Mouse (Mus musculus) layer of hippocampus, adult 11-12 months (tissue): ENCODE data around the gene Setx.
"Not testable (repeated sequence)": the region's sequence is repeated elsewhere in the genome, so short reads cannot be mapped to it uniquely, and the experiment has no call there.

Experiments
- DNase-seq: peaks from one replicate; pipeline ENCODE4 v3.0.0; 2022; ENCODE audit warnings: low spot score

Gene Setx

GRCm38 (mm10) chr2:29123907-29124569 is at the start of gene Setx:
Setx (plus strand) TSS chr2:29124181.
- DNase-seq = no peak

DNA sequence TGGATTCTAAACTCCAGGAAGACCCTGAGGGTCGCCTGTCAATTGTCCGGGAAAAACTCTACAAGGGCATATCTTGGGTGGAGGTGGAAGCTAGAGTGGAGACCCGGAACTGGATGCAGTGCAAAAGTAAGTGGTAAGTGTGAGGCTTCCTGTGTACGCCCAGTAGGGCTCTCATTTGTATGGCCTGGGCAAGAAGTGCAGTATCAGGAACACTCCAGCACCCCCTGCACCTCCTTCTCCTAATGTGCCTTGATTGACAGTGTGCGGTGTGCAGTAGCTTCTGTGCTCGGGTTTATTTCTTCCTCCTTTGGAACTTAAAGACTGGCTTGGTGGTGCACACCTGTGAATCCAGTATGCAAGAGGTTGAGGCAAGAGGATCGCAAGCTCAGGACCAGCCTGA is 49.3 kb upstream of the Setx start:
- no peak for DNase-seq

DNA sequence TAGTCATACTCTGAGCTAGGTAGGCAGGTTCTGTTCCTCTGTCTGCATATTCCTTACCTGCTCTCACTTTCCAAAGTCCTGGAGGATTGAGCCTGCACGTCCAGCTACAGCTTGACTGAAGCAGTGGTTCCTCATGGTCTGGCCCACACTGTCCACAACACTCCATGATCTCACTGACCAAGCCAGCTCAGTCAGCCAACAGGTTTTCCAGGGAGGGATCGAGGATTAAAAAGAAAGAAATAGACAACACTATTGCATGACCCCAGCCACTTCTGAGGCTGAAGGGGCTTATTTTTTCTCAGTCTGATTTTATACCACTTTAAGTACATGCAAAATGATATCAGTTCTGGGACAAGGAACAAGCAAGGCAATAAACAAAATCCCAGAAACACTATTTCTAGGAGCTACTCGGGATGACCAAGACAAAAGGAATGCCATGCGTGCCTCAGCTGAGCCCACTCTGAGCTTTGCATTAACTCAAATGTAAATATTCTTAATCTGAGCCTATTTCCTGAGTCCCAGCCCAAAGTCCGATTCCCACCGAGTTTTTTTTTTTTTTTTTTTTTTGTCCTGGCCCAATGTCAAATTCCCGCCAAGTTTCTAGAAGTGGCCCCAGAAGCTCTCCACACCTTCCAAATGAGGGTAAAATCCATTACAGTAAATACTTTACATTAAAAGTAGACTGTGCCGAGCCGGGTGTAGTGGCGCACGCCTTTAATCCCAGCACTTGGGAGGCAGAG is 48.5 kb upstream of the Setx start:
- DNase-seq = no peak

DNA sequence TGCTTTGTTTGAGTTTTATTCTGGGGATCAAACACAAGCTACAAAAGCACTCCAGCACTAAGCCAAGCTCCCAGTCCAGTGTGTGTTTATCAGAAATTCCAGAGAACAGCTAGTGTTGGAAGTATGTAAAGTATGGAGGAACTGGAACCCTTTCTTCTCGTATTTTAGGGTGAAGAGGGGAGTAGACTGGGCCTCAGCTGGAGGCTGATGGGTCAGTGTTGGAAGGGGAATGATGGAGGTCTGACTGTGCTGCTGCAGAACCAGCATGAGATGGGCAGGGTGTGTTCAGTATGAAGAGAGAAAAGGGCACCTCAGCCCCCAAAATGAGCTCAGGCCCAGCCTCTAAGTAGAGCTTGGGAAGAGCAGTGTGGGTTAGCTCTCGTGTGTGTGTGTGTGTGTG is 47.8 kb upstream of the Setx start:
- no peak for DNase-seq

DNA sequence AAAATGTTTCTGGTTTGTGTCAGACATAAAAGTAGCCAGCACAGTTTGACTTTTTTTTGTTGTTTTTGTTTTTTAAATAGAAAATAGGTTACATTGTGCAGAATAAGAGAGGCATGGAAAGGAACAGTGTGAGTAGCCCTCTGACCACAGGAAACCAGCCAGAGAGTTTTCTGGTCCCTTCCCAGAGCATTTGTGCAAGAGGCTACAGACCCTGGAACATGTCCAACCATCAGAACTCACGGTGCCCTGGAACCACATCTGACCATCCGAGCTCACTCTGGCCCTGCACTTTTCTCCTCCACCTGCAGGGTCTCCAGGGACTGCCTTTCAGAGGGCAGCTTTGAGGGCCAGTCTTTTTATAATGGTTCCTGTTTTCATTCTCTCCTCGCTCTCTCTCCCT is 42.0 kb upstream of the Setx start:
- no peak for DNase-seq

- DNase-seq = no peak
Observed at GRCm38 (mm10) chr2:29086026-29086425, 38.0 kb upstream of the Setx start.

GRCm38 (mm10) chr2:29089276-29089675 is 34.7 kb upstream of the Setx start:
- DNase-seq = not testable (repeated sequence)

GRCm38 (mm10) chr2:29095674-29096073 is 28.3 kb upstream of the Setx start:
- no peak for DNase-seq

GRCm38 (mm10) chr2:29096751-29097150 is 27.2 kb upstream of the Setx start:
- no peak for DNase-seq

DNA sequence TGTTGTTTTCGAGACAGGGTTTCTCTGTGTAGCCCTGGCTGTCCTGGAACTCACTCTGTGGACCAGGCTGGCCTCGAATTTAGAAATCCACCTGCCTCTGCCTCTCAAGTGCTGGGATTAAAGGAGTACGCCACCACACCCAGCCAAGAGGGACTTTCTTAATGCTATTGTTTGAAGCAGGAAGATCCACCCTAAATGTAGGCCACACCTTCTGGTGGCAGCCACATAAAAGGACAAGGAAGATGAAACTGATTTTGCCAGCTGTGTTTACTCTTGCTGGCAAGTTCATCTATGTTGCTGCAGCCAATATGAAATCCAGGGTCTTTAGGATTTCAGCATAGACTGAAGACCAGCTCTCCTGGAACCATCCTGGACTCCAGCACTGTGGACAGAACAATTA is 26.5 kb upstream of the Setx start:
- no peak for DNase-seq

DNA sequence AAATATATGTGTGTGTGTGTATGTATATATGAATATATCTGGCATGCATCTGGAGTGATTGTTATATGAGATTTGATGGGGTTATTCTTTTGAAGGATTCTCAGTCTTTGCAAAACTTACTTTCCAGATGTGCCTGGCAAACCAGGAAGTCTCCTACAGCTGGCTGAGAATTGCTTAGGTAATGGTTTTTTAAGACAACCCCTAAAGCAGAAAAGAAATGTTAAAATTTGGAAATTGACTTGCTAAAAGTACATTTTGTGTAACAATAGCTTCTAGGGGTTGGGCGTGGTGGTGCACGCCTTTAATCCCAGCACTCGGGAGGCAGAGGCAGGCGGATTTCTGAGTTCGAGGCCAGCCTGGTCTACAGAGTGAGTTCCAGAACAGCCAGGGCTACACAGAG is 26.0 kb upstream of the Setx start:
- not testable (repeated sequence) for DNase-seq

DNA sequence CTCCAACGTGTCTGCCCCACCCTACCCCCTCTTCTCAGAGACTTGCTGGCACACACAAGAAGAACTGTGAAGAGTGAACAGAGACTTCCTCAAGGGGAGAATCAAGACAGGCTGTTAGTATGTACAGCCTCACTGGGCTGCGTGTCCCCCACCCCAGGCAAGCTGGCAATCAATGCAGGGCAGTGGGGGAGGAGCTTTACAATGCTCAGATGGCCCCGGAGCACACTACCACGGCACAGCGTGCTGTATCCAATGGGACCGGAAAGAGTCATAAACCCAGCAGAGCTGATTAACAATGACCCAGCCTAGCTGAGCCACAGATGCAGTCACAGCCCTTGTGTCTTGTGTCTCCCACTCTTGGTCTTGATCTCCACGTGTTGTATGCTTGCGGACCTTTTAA is 25.2 kb upstream of the Setx start:
- DNase-seq = no peak

- no peak for DNase-seq
Observed at GRCm38 (mm10) chr2:29099646-29100045, 24.3 kb upstream of the Setx start.

- no peak for DNase-seq
Observed at GRCm38 (mm10) chr2:29100822-29101534, 23.0 kb upstream of the Setx start.

GRCm38 (mm10) chr2:29102416-29103377 is 21.3 kb upstream of the Setx start:
- DNase-seq = not testable (repeated sequence)

DNA sequence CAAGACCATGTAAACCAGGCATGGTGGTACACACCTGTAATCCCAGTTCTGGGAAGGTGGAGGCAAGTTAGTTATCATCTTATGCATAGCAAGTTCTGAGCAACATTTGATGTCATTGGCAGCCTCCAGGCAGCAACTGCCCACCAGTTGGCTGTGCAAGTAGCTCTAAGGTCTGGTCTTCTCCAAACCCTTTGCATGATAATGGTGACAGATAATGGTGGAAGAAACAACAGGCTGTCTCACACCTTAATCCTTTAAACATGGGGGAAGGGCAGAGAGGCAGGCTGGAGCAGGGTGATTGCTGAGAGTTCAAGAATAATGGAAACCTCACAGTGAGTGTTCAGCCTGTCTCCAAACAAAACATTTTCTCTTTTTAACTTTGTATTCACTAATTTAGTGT is 3.0 kb upstream of the Setx start:
- no peak for DNase-seq

DNA sequence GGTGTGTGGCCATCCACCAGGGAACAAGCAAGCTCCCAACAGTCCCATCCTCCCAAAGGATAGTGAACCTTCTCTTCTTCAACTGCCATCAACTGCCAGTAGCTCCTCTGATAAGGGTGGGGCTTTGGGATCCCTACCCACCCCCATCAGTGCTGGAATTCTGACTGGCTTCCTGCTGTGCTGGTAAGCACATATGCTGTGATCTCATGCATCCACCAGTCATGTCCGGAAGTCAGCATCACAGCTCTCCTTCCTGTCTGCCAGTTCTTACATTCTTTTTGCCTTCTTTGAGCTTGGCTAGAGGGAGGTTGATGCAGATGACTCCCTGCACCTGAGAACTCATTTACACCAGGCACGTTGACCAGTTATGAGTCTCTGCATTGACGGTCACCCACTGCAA is 1.5 kb upstream of the Setx start:
- no peak for DNase-seq

DNA sequence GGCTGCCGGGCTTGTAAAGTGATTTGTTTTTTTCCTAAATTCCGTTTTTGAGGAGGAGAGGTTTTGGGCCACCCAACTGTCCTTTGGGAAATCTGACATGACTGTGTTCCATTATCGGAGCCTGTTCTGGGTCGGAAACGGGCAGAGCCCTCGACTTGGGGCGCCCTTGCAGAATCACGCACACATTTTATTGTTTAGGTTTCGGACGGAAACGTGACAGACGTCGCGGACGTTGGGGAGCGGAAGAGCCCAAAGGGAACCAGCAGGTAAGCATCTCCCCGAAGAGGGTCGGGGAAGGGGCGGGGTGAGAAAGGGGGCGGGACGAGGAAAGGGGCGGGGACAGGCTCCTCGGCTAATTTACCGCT is 572 bp downstream of the Setx start:
- DNase-seq = no peak

DNA sequence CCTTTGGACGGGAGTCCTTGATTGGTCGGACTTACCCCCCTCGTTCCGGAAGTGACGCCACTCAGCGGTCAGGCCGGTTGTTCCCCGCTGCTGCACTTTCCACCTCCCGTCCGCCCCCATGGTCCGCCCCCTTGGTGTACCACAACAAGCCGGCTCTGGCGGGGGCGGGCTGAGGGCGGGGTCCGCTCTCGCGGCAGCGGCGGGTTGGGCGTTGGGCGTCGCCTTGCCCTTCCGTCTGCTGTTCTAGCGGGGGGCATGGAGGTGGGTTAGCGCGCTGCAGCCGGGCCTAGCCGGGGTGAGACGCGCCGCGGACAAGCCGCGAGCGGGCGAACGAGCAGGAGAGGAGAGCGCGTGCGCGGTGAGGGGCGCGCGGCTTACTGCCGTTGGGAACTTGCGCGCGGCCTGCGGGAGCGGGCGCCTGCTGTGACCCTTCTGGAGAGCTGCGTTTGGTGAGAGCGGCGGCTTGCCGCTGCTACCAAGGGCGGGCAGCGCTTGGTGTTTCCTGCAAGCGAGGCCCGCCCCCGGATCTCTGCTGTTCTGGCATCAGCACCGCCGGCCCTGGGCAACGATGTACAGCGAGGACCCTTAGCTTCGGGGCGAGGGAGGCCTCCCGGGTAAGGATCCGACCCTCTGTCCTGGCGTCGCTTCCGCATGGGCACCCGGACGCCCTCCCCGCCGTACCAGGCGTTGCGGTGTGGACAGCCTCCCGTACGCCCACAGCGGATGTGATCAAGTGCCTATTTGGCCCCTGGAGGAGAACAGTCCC is 1.1 kb downstream of the Setx start:
- peak; percentile 97 for DNase-seq

- DNase-seq = no peak
Observed at GRCm38 (mm10) chr2:29130118-29130899, 6.3 kb downstream of the Setx start.

DNA sequence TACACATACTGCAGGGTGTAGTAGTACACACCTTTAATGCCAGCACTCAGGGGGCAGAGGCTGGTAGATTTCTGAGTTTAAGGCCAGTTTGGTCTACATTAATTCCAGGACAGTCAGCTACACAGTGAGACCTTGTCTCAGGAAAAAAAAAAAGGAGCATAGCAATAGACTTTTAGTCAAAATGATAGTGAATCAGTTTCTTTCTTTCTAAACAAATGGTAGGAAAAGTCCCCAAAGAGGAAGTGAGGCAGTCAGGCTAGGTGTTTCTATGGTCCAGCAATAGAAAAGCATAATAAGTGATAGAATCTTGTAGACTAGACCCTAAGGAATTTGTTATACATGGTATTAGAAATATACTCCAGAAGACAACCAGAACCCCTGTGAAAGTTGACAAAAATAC is 11.2 kb downstream of the Setx start:
- no peak for DNase-seq
